Mouse (Mus musculus) liver, embryonic 14.5 days (tissue): ENCODE data around the gene Pars2. TPM values are rescaled to one million over a fixed set of nuclear protein-coding genes. Genes with fewer than 3 reads are reported as not detected.

Experiments used
- ATAC-seq: fragments of 200-750 bp; cut with Nextera tagmentation; 2 replicates; pipeline ENCODE4 v1.8.0; 2017; ENCODE audit warnings: moderate number of reproducible peaks, mild to moderate bottlenecking, moderate library complexity; ENCODE audit not compliant: insufficient read depth
- DNase-seq, 3 experiments: peaks; one replicate each; pipeline ENCODE4 v3.0.0-alpha.2; 2012 to 2013; ENCODE audit warnings: low read depth in 3 of 3, low spot score in 3 of 3
- H3K27ac ChIP-seq: fragments of 300-500 bp; sonication (generic); 2 replicates; pipeline ENCODE4 v1.5.1; 2014; ENCODE audit warnings: moderate library complexity, mild to moderate bottlenecking, control low read depth, inconsistent platforms
- H3K27me3 ChIP-seq: fragments of 300-500 bp; sonication (generic); 2 replicates; pipeline ENCODE4 v1.6.1; 2014; ENCODE audit warnings: mild to moderate bottlenecking, low read length, moderate library complexity; ENCODE audit not compliant: control insufficient read depth, insufficient read depth
- H3K36me3 ChIP-seq: fragments of 300-500 bp; sonication (generic); replicated peaks from 2 replicates; pipeline ENCODE4 v1.6.1; 2014; ENCODE audit warnings: low read depth; ENCODE audit not compliant: control insufficient read depth, insufficient read depth
- H3K4me1 ChIP-seq, 2 experiments: fragments of 200-500 bp in 1 of 2; fragments of 300-500 bp in 1 of 2; sonication (generic) in 1 of 2; replicated peaks; 2 replicates each; pipeline ENCODE4 v1.6.1; 2012 to 2014; ENCODE audit warnings: antibody characterized with exemption in 1 of 2, inconsistent platforms in 1 of 2, low read length in 1 of 2; ENCODE audit not compliant: control insufficient read depth in 2 of 2, insufficient read depth in 2 of 2
- H3K4me2 ChIP-seq: fragments of 300-500 bp; sonication (generic); 2 replicates; pipeline ENCODE4 v1.6.1; 2014; ENCODE audit warnings: low read depth, mild to moderate bottlenecking, control low read depth, moderate library complexity
- H3K4me3 ChIP-seq, 2 experiments: fragments of 200-500 bp in 1 of 2; fragments of 300-500 bp in 1 of 2; sonication (generic) in 1 of 2; 2 replicates each; pipeline ENCODE4 v1.5.1; 2012 to 2014; ENCODE audit warnings: low read depth in 2 of 2, low read length in 2 of 2, mild to moderate bottlenecking in 2 of 2, control low read depth in 1 of 2, inconsistent platforms in 1 of 2, moderate library complexity in 1 of 2; ENCODE audit not compliant: insufficient read depth in 1 of 2
- H3K9ac ChIP-seq: fragments of 300-500 bp; sonication (generic); replicated peaks from 2 replicates; pipeline ENCODE4 v1.6.1; 2014; ENCODE audit warnings: mild to moderate bottlenecking, control low read depth, moderate library complexity
- H3K9me3 ChIP-seq: fragments of 300-500 bp; sonication (generic); 2 replicates; pipeline ENCODE4 v1.6.1; 2016; ENCODE audit warnings: low read length, mixed read lengths; ENCODE audit not compliant: control insufficient read depth
- CTCF ChIP-seq: IDR thresholded peaks from 2 replicates; pipeline ENCODE4 v1.5.1; 2016; ENCODE audit warnings: antibody characterized with exemption, low read depth, control low read depth
- EP300 ChIP-seq: IDR thresholded peaks from 2 replicates; pipeline ENCODE4 v1.6.1; 2016; ENCODE audit warnings: antibody characterized with exemption, low read depth
- WGBS: fragments of 180-500 bp; shearing (Covaris S2); extraction: QIAGEN DNeasy Blood & Tissue Kit; methylation state at CpG from one replicate; pipeline ENCODE4 v1.1.7; 2014; ENCODE audit not compliant: insufficient replicate concordance; 5-methylcytosine and 5-hydroxymethylcytosine counted together
- polyA plus RNA-seq, 2 experiments: library from polyadenylated mRNA; depleted of rRNA in 1 of 2; stranded (reverse) in 1 of 2; unstranded in 1 of 2; fragments of >200 nt; fragmentation: Nextera tagmentation in 1 of 2; extraction: Ambion mirVana in 1 of 2; gene quantifications; 2 replicates each; pipeline versions ENCODE4 v1.2.1 to v1.2.3; 2012 to 2014

The Pars2 gene
- polyA plus RNA-seq, 2 experiments, result 3.9 to 4.3 TPM

GRCm38 (mm10) chr4:106647137-106647536 is 3.7 kb upstream of the Pars2 start:
- no peak for DNase-seq
- WGBS, result 73% methylated on average over 6 of the region's 6 CpGs
- no peak for ATAC-seq
- Histone ChIP-seq H3K9me3 (no peaks in the 10 kb centered on the region), H3K27me3 (no peaks in the 10 kb centered on the region), H3K4me3 (no peak overlapping the region), H3K4me1 (peaks cover 5 to 9% of the 10 kb centered on the region in 2 experiments; a peak in 3 of 4 replicates), H3K9ac (no peak overlapping the region), H3K27ac (no peak overlapping the region), H3K4me2 (no peak overlapping the region), H3K36me3 (no peaks in the 10 kb centered on the region)
- no peak for TF ChIP-seq EP300
- no peak for TF ChIP-seq CTCF

- H3K27me3 ChIP-seq, result no peaks in the 10 kb centered on the region
- no peak overlapping the region for H3K27ac ChIP-seq
- H3K36me3 ChIP-seq, result no peaks in the 10 kb centered on the region
- DNase-seq (no peak), ATAC-seq (no peak)
- no peak overlapping the region for H3K9ac ChIP-seq
- H3K9me3 ChIP-seq, result no peaks in the 10 kb centered on the region
- TF ChIP-seq EP300 (no peak), CTCF (no peak)
- no peak overlapping the region for H3K4me2 ChIP-seq
- H3K4me1 ChIP-seq, result peaks cover 5 to 9% of the 10 kb centered on the region in 2 experiments; a peak in 3 of 4 replicates
- 51% methylated on average over 3 of the region's 3 CpGs for WGBS
- H3K4me3 ChIP-seq, result no peak overlapping the region
Measured at GRCm38 (mm10) chr4:106652546-106652945, 1.7 kb downstream of the Pars2 start.

GRCm38 (mm10) chr4:106653051-106653450 is 2.2 kb downstream of the Pars2 start:
- Histone ChIP-seq H3K27ac (no peak overlapping the region), H3K9ac (no peak overlapping the region), H3K27me3 (no peaks in the 10 kb centered on the region), H3K36me3 (no peaks in the 10 kb centered on the region), H3K4me3 (no peak overlapping the region), H3K4me2 (no peak overlapping the region), H3K9me3 (no peaks in the 10 kb centered on the region), H3K4me1 (peaks cover 5 to 9% of the 10 kb centered on the region in 2 experiments; a peak in 3 of 4 replicates)
- TF ChIP-seq EP300 (no peak), CTCF (no peak)
- WGBS, result 83% methylated on average over 15 of the region's 15 CpGs
- ATAC-seq, result no peak
- no peak for DNase-seq

- no peaks in the 10 kb centered on the region; the same call in 1 of the 2 replicates for H3K36me3 ChIP-seq
- TF ChIP-seq CTCF (no peak), EP300 (no peak)
- ATAC-seq (no peak), DNase-seq (no peak)
- no peaks in the 10 kb centered on the region for H3K9me3 ChIP-seq
- no peak overlapping the region for H3K9ac ChIP-seq
- H3K4me1 ChIP-seq, result peaks cover 5 to 7% of the 10 kb centered on the region in 2 experiments; a peak in 3 of 4 replicates
- no peak overlapping the region for H3K27ac ChIP-seq
- WGBS, result 78% methylated on average over 10 of the region's 10 CpGs
- H3K4me2 ChIP-seq, result no peak overlapping the region
- H3K27me3 ChIP-seq, result no peaks in the 10 kb centered on the region
- no peak overlapping the region for H3K4me3 ChIP-seq
Measured at GRCm38 (mm10) chr4:106655681-106656080, 4.8 kb downstream of the Pars2 start.

- H3K4me3 ChIP-seq, result no peak overlapping the region
- H3K4me1 ChIP-seq, result no peaks in the 10 kb centered on the region
- H3K9ac ChIP-seq, result no peak overlapping the region
- no peak overlapping the region for H3K27ac ChIP-seq
- H3K4me2 ChIP-seq, result no peak overlapping the region
- H3K9me3 ChIP-seq, result no peaks in the 10 kb centered on the region
- no peaks in the 10 kb centered on the region for H3K27me3 ChIP-seq
- 87% methylated on average over 5 of the region's 5 CpGs for WGBS
- TF ChIP-seq CTCF (no peak), EP300 (no peak)
- no peak for DNase-seq
- no peak for ATAC-seq
- H3K36me3 ChIP-seq, result peaks cover 70% of the 10 kb centered on the region
Measured at GRCm38 (mm10) chr4:106663956-106664470, 13.1 kb downstream of the Pars2 start.
